Mouse (Mus musculus) Patski (cell line): ENCODE results near the gene Ilk. TPM values are rescaled to one million over a fixed set of nuclear protein-coding genes. Genes with fewer than 3 reads are reported as not detected.
"Not testable (repeated sequence)": the region's sequence is repeated elsewhere in the genome, so short reads cannot be mapped to it uniquely, and the experiment has no call there.

Source experiments
- ATAC-seq: fragments of 100-300 bp; one replicate; pipeline ENCODE4 v1.8.0; 2021
- CTCF ChIA-PET: fragments of 350-600 bp; sonication (Branson Sonifier 250); formaldehyde crosslinking; loops from one replicate; lab custom pipeline; 2022; ENCODE audit warnings: inconsistent platforms; lab: Charles Lee
- POLR2A ChIA-PET: fragments of 350-600 bp; sonication (Branson Sonifier 250); formaldehyde crosslinking; loops from one replicate; lab custom pipeline; 2022; ENCODE audit warnings: antibody characterized with exemption, inconsistent platforms; lab: Charles Lee
- DNase-seq: peaks from one replicate; pipeline ENCODE4 v3.0.0-alpha.2; 2011; ENCODE audit warnings: low read depth, low spot score
- H3K27me3 ChIP-seq: fragments of 371-371 bp; one replicate; pipeline ENCODE4 v1.5.1; 2021
- CTCF ChIP-seq: fragments of 100-300 bp; IDR thresholded peaks from one replicate; pipeline ENCODE4 v1.5.1; 2021
- in situ Hi-C: fragments of 300-500 bp; cut with MboI; formaldehyde crosslinking; loops from 3 replicates; pipeline ENCODE4 v1.11.1; 2018; ENCODE audit warnings: low pct_unique_long_range_greater_than_20kb, mixed read lengths
- polyA plus RNA-seq: library from polyadenylated mRNA; unstranded; gene quantifications from one replicate; pipeline ENCODE4 v1.2.3, GENCODE M21; 2021

Ilk gene
- polyA plus RNA-seq, 1 experiment from 2014 or later: 218 TPM

GRCm38 (mm10) chr7:105740851-105741250, 4.5 kb downstream of the Ilk start:
- DNase-seq: no peak
- ChIA-PET CTCF (interaction anchor here (0.9 kb wide), 1 partner anchor 70 kb away, joined by 4 read pairs; the partner anchor contains the start of gene Mrpl17), POLR2A (no interaction called here)
- in situ Hi-C loops: no loop called here
- no peaks in the 10 kb centered on the region for H3K27me3 ChIP-seq
- ATAC-seq: no peak
- TF ChIP-seq CTCF: no peak

DNA sequence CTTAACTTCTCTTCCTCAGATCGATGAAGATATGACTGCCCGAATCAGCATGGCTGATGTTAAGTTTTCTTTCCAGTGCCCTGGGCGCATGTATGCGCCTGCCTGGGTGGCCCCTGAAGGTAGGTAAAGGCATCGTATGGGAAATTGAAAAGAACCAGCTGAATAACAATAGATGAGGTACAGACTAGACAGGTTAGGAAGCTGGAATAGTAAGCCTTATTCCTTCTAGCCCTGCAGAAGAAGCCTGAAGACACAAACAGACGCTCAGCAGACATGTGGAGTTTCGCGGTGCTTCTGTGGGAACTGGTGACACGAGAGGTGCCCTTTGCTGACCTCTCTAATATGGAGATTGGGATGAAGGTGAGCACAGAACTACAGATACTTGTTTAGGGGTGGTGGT, 5.6 kb downstream of the Ilk start:
- ChIA-PET POLR2A (no interaction called here), CTCF (interaction anchor here (1.0 kb wide), 1 partner anchor 10 kb away, joined by 3 read pairs; no protein-coding TSS in a partner anchor)
- in situ Hi-C loops: no loop called here
- ATAC-seq (no peak), DNase-seq (no peak)
- H3K27me3 ChIP-seq: no peaks in the 10 kb centered on the region
- TF ChIP-seq CTCF: no peak

DNA sequence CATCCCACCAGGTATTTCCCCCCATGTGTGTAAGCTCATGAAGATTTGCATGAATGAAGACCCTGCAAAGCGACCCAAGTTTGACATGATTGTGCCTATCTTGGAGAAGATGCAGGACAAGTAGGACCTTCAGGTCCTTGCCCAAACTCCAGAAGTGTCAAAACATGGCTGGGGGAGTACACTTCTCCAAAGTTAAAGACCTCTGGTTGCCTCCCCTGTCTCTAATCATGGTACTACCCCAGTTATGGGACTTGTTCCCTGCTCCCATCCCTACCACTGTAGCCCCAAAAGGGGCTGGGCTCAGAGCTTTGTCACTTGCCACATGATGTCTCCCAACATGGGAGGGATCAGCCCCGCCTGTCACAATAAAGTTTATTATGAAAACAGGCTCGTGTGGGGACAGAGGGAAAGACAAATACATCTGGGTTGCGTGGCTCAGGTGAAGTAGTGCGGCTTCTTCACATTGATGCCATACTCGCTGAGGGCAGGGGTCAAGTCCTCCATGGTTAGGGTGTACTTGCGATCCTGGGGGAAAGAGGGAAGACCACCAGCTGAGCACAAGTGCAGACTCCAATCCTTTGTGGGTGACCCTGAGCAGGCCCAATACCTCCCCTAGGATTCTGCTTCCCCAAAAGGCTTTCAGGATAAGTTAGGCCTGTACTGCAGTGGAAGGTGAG, 6.3 kb downstream of the Ilk start:
- H3K27me3 ChIP-seq, ATAC-seq, DNase-seq, POLR2A ChIA-PET, in situ Hi-C loops: not testable (repeated sequence)
- CTCF ChIA-PET: interaction anchor here (1.0 to 1.1 kb wide), 2 partner anchors 11 to 92 kb away, joined by 3 read pairs; partner anchors contain the start of gene Dnhd1

GRCm38 (mm10) chr7:105743246-105743925, 7.0 kb downstream of the Ilk start:
- peak; percentile 7 for ATAC-seq
- POLR2A ChIA-PET, H3K27me3 ChIP-seq, DNase-seq, in situ Hi-C loops: not testable (repeated sequence)
- CTCF ChIA-PET: interaction anchor here (0.9 to 1.8 kb wide), 5 partner anchors 10 to 93 kb away, joined by 3 to 9 read pairs (median 3); partner anchors contain the start of genes Dnhd1 and Mrpl17

GRCm38 (mm10) chr7:105743926-105744590, 7.7 kb downstream of the Ilk start, which contains the start of gene Taf10:
Gene Taf10, minus strand, starts transcription at chr7:105744361.
- ATAC-seq: peak; percentile 98
- CTCF ChIA-PET: interaction anchor here (0.9 to 1.8 kb wide), 5 partner anchors 9 to 93 kb away, joined by 3 to 9 read pairs (median 3); partner anchors contain the start of genes Dnhd1 and Mrpl17
- H3K27me3 ChIP-seq: no peaks in the 10 kb centered on the region
- in situ Hi-C loops: no loop called here
- DNase-seq: no peak
- TF ChIP-seq CTCF: no peak
- POLR2A ChIA-PET: interaction anchor here (0.6 kb wide), 1 partner anchor 12 kb away, joined by 5 read pairs; no protein-coding TSS in a partner anchor

GRCm38 (mm10) chr7:105747776-105748175, 11.4 kb downstream of the Ilk start:
- CTCF ChIA-PET: interaction anchor here (1.1 to 2.0 kb wide), 2 partner anchors 21 to 37 kb away, joined by 3 to 5 read pairs; no protein-coding TSS in a partner anchor
- DNase-seq (no peak), ATAC-seq (no peak)
- no peak for TF ChIP-seq CTCF
- POLR2A ChIA-PET: no interaction called here
- in situ Hi-C loops: no loop called here
- no peaks in the 10 kb centered on the region for H3K27me3 ChIP-seq

- peak; percentile 84 for ATAC-seq
- H3K27me3 ChIP-seq: peaks cover 17% of the 10 kb centered on the region
- in situ Hi-C loops: loop anchor here (5.0 kb wide), 1 partner anchor 56 kb away; no protein-coding TSS in a partner anchor
- ChIA-PET CTCF (interaction anchor here (0.6 to 1.7 kb wide), 6 partner anchors 9 to 32 kb away, joined by 3 read pairs; partner anchors contain the start of gene Rrp8), POLR2A (interaction anchor here (1.3 kb wide), 1 partner anchor 13 kb away, joined by 4 read pairs; no protein-coding TSS in a partner anchor)
- DNase-seq: peak; percentile 84
- no peak for TF ChIP-seq CTCF
Observed at GRCm38 (mm10) chr7:105751491-105752433, 15.4 kb downstream of the Ilk start, which contains the start of gene Tpp1. Gene Tpp1, minus strand, starts transcription at chr7:105752235.

- ATAC-seq: no peak
- CTCF ChIA-PET: interaction anchor here (1.0 to 1.7 kb wide), 4 partner anchors 9 to 31 kb away, joined by 3 read pairs; partner anchors contain the start of genes Rrp8 and Taf10
Observed at GRCm38 (mm10) chr7:105752716-105753115, 16.3 kb downstream of the Ilk start.

DNA sequence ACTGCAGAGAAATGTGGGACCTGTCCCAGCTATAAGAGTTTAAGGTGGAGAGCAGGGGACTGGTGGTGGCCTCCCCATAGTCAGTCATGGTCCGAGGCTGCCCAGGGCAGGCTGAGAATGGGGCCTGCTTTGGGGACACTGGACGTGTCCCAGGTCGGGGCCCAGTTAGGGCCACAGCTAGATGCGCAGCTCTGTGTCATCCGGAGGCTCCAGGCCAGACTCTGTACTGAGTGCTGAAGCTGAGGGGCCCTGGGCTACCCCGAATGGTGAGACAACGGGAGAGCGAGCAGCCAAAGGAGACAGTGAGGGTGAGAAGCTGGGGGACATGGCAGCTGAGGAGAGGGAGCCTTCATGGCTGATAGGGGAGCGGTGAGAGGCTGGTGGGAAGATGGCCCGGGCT, 16.9 kb downstream of the Ilk start:
- ChIA-PET POLR2A (interaction anchor here (1.1 kb wide), 1 partner anchor 55 kb away, joined by 3 read pairs; no protein-coding TSS in a partner anchor), CTCF (interaction anchor here (1.4 to 1.7 kb wide), 2 partner anchors 10 to 13 kb away, joined by 3 read pairs; partner anchors contain the start of gene Taf10)
- DNase-seq: no peak
- in situ Hi-C loops: loop anchor here (5.0 kb wide), 1 partner anchor 54 kb away; no protein-coding TSS in a partner anchor
- TF ChIP-seq CTCF: no peak
- no peak for ATAC-seq
- H3K27me3 ChIP-seq: peaks cover 30% of the 10 kb centered on the region

More at GRCm38 (mm10) chr7:105752716-105753115, 16.3 kb downstream of the Ilk start:
- no peak for DNase-seq
- TF ChIP-seq CTCF: no peak
- in situ Hi-C loops: loop anchor here (5.0 kb wide), 1 partner anchor 55 kb away; no protein-coding TSS in a partner anchor
- H3K27me3 ChIP-seq: peaks cover 24% of the 10 kb centered on the region
- POLR2A ChIA-PET: interaction anchor here (1.1 kb wide), 1 partner anchor 55 kb away, joined by 3 read pairs; no protein-coding TSS in a partner anchor
